In the genomic region with DNA sequence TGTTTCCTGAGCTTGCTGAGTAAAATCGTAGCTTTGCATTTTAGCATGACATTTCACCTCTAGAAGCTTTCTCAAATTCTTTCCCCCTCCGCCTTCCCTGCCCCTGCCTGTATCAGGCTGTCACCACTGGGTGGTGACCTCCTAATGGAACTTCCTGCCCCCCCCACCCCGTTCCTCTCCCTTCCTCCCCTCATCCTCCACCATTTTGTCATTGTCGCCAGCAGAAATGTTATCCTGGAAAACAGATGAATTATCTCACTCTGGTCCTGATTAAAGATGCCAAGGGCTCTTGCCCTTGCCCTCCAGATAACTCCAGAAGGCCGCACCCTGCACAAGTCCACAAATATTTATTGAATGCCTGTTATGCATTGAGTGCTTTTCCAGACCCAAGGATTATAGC, we compare ENCODE assay signal across 8 mouse cellular contexts. TPM values are rescaled to one million over a fixed set of nuclear protein-coding genes. Genes with fewer than 3 reads are reported as not detected.
DNase-seq lines count a peak whose midpoint lies in the region; ATAC-seq and TF ChIP-seq lines count a peak whose summit lies in the region.

No protein-coding gene starts in this region.

- no peak for DNase-seq in heart, postnatal 10 days
- DNase-seq in liver, postnatal 0 days: no peak
- DNase-seq in right cerebral cortex, postnatal 4 days: no peak
- DNase-seq in layer of hippocampus, adult 9-11 months: no peak
- DNase-seq in gastrocnemius, postnatal 36 days: no peak

- WGBS in heart, embryonic 15.5 days: 23% methylated on average over 5 of the region's 5 CpGs
- 51% methylated on average over 5 of the region's 5 CpGs for WGBS in hindbrain, embryonic 13.5 days
- WGBS in liver, postnatal 0 days (ENCODE audit: insufficient replicate concordance): 51% methylated on average over 5 of the region's 5 CpGs
- 45% methylated on average over 5 of the region's 5 CpGs for WGBS in neural tube, embryonic 15.5 days

- H3K4me1 ChIP-seq in heart, embryonic 15.5 days (replicated peaks): peaks cover 69% of the 10 kb centered on the region
- H3K4me1 ChIP-seq in hindbrain, embryonic 13.5 days (replicated peaks): peaks cover 96% of the 10 kb centered on the region
- H3K4me1 ChIP-seq in liver, postnatal 0 days (ENCODE audit: insufficient read depth): peaks cover 6% of the 10 kb centered on the region; the same call in 1 of the 2 replicates
- peaks cover 86% of the 10 kb centered on the region for H3K4me1 ChIP-seq in neural tube, embryonic 15.5 days

- peak overlapping the region; percentile 65 for H3K27ac ChIP-seq in heart, embryonic 15.5 days
- peak overlapping the region; percentile 98 for H3K27ac ChIP-seq in hindbrain, embryonic 13.5 days
- H3K27ac ChIP-seq in liver, postnatal 0 days (ENCODE audit: low read depth): no peak overlapping the region
- peak overlapping the region; percentile 54 for H3K27ac ChIP-seq in neural tube, embryonic 15.5 days (replicated peaks)

- TF ChIP-seq CTCF in liver, postnatal 0 days (IDR thresholded peaks at IDR 0.05; ENCODE audit: low read depth): peak; percentile 23

- intact Hi-C loops in heart, postnatal 10 days (cut with DNase I): loop anchor here (5.0 kb wide), 2 partner anchors 57 to 177 kb away; a partner anchor contains a TSS
- intact Hi-C loops in gastrocnemius, postnatal 36 days (cut with DNase I): loop anchor here (5.0 kb wide), 1 partner anchor 177 kb away; a partner anchor contains a TSS

- no peak overlapping the region for H3K9ac ChIP-seq in heart, embryonic 15.5 days
- no peak overlapping the region for H3K9ac ChIP-seq in hindbrain, embryonic 13.5 days
- H3K9ac ChIP-seq in liver, postnatal 0 days (replicated peaks): no peak overlapping the region
- no peak overlapping the region for H3K9ac ChIP-seq in neural tube, embryonic 15.5 days (replicated peaks)

- H3K4me2 ChIP-seq in heart, embryonic 15.5 days: no peak overlapping the region
- no peak overlapping the region for H3K4me2 ChIP-seq in hindbrain, embryonic 13.5 days
- no peak overlapping the region for H3K4me2 ChIP-seq in liver, postnatal 0 days (ENCODE audit: low read depth, low read length)
- H3K4me2 ChIP-seq in neural tube, embryonic 15.5 days: no peak overlapping the region

- peak; percentile 16; the same call in 1 of the 2 replicates for TF ChIP-seq EP300 in liver, postnatal 0 days (IDR thresholded peaks at IDR 0.05; ENCODE audit: low read depth)

- ATAC-seq in heart, embryonic 15.5 days (replicated peaks; ENCODE audit: insufficient number of reproducible peaks, insufficient read depth, low FRiP score, low read depth): 0 out of 2 replicates have a peak, but pooled peaks have one; percentile 15
- ATAC-seq in hindbrain, embryonic 13.5 days (ENCODE audit: low FRiP score): no peak
- ATAC-seq in liver, postnatal 0 days: no peak
- ATAC-seq in neural tube, embryonic 15.5 days (ENCODE audit: low FRiP score): no peak

- no peaks in the 10 kb centered on the region for H3K36me3 ChIP-seq in heart, embryonic 15.5 days
- peaks cover 6% of the 10 kb centered on the region for H3K36me3 ChIP-seq in hindbrain, embryonic 13.5 days
- no peaks in the 10 kb centered on the region for H3K36me3 ChIP-seq in liver, postnatal 0 days (replicated peaks; ENCODE audit: insufficient read depth, low read length)
- H3K36me3 ChIP-seq in neural tube, embryonic 15.5 days: 0 out of 2 replicates have a peak, but pooled peaks cover 5% of the 10 kb centered on the region

- no peaks in the 10 kb centered on the region for H3K9me3 ChIP-seq in heart, embryonic 15.5 days (replicated peaks)
- H3K9me3 ChIP-seq in hindbrain, embryonic 13.5 days: no peaks in the 10 kb centered on the region
- H3K9me3 ChIP-seq in liver, postnatal 0 days (ENCODE audit: low read length): no peaks in the 10 kb centered on the region
- H3K9me3 ChIP-seq in neural tube, embryonic 15.5 days (replicated peaks): no peaks in the 10 kb centered on the region

- no peak overlapping the region for H3K4me3 ChIP-seq in heart, embryonic 15.5 days
- H3K4me3 ChIP-seq in hindbrain, embryonic 13.5 days: no peak overlapping the region
- no peak overlapping the region for H3K4me3 ChIP-seq in liver, postnatal 0 days (ENCODE audit: low read depth, low read length)
- no peak overlapping the region for H3K4me3 ChIP-seq in neural tube, embryonic 15.5 days (replicated peaks)

- H3K27me3 ChIP-seq in heart, embryonic 15.5 days: no peaks in the 10 kb centered on the region
- H3K27me3 ChIP-seq in hindbrain, embryonic 13.5 days: no peaks in the 10 kb centered on the region
- H3K27me3 ChIP-seq in liver, postnatal 0 days (ENCODE audit: insufficient read depth, low read length): no peaks in the 10 kb centered on the region
- no peaks in the 10 kb centered on the region for H3K27me3 ChIP-seq in neural tube, embryonic 15.5 days (replicated peaks)

RNA-seq across cellular contexts. Expression of a gene that starts 57.0 kb away (rescaled TPM):
- polyA plus RNA-seq in heart, embryonic 15.5 days (2015; fragmentation: Nextera tagmentation; extraction: Ambion mirVana): 8.6 and 13.7 TPM in 2 replicates
- total RNA-seq in heart, postnatal 10 days (2021): 1 to 10 TPM; 6.4 to 9.3 TPM
- polyA plus RNA-seq in hindbrain, embryonic 13.5 days (2015; fragmentation: Nextera tagmentation; extraction: Ambion mirVana): 8.6 TPM in 2 replicates
- polyA plus RNA-seq in liver, postnatal 0 days (2015; fragmentation: Nextera tagmentation; extraction: Ambion mirVana): 2.3 TPM in 2 replicates
- polyA plus RNA-seq in neural tube, embryonic 15.5 days (2015; fragmentation: Nextera tagmentation; extraction: Ambion mirVana): 3.8 and 9.4 TPM in 2 replicates
- total RNA-seq in gastrocnemius, postnatal 36 days (2021): 1 to 10 TPM; 4.9 to 5.1 TPM
